Mouse (Mus musculus) brain, embryonic 14.5 days (tissue): ENCODE results near the gene Esrrg.

Source experiments
- CTCF ChIP-seq: fragments of 200-500 bp; IDR thresholded peaks from 2 replicates; pipeline ENCODE4 v1.5.1; 2012; ENCODE audit warnings: inconsistent platforms, mild to moderate bottlenecking, moderate library complexity, borderline replicate concordance; ENCODE audit not compliant: insufficient read depth, insufficient read length; ENCODE audit errors: extremely low read depth
- POLR2A ChIP-seq: fragments of 200-500 bp; IDR thresholded peaks from 2 replicates; pipeline ENCODE4 v1.6.1; 2012; ENCODE audit warnings: mild to moderate bottlenecking, inconsistent platforms, borderline replicate concordance; ENCODE audit not compliant: poor library complexity, insufficient read depth, insufficient read length, severe bottlenecking; ENCODE audit errors: extremely low read depth

DNA sequence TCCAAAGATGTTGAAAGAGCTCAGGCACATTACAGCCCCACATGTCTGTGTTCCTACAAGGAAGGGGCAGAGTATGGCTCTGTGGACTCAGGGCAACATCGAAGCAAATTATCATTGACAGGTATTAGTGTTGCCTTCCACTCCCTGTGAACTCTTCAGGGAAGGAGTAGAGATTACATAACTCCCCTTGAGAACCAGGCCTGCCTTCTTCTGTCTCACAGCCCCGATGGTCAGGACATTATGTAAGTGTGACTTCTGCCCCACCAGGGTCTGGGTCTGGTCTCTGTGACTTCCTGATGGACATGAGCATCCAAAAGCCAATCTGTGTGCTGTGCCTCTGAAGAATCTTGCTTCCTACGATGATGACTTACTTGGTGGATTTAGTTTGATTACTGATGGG lies 438.6 kb downstream of the Esrrg start:
- no peak for TF ChIP-seq CTCF
- TF ChIP-seq POLR2A: no peak
